Mouse (Mus musculus) urinary bladder, adult 18-20 months (tissue): ENCODE results near the gene Fgd1.

Experiments
- DNase-seq, 2 experiments: peaks; one replicate each; pipeline ENCODE4 v3.0.0; 2022; ENCODE audit warnings: low spot score in 2 of 2, mixed read lengths in 2 of 2

Fgd1 gene

DNA sequence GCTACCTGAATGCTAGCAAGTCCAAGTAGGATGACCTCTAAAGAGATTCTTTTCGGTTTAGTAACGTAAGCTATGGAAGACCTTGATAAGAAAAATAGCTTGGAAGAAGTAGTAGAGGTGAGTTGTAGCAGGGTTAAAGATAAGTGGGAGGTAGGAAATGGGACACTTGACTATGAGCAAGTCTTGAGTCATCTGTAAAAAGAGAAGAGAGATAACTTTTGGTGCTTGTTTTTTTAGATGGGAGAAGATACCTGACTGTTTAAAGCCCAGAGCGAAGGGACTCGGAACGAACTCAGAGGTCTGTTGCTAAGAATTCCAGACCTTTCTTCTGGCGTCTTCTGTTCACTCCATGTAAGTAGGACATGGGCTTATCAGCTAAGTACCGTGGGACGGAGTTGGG is at the start of gene Fgd1:
Gene Fgd1, plus strand, starts transcription at position 301 of the 400 bp plus-strand sequence.
- no peak for DNase-seq

DNA sequence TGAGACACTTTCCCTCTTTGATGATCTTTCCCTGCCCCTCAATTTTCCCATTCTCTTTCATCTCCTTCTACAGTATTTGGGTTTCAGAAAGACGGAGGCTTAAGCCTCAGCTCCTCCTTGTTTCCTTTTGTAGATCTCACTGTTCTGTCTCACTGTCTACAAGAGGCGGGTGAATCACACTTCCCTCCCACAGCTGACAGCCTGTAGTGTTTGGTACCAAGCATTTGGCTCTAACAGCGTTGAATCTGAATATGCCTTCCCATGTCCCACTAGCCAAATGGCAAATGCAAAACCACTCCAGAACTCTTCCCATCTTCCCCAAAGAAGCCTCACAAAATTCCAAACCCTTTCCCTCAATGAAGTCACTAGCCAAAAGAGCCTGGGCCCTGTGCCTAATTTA is 49.2 kb upstream of the Fgd1 start:
- DNase-seq: no peak

DNA sequence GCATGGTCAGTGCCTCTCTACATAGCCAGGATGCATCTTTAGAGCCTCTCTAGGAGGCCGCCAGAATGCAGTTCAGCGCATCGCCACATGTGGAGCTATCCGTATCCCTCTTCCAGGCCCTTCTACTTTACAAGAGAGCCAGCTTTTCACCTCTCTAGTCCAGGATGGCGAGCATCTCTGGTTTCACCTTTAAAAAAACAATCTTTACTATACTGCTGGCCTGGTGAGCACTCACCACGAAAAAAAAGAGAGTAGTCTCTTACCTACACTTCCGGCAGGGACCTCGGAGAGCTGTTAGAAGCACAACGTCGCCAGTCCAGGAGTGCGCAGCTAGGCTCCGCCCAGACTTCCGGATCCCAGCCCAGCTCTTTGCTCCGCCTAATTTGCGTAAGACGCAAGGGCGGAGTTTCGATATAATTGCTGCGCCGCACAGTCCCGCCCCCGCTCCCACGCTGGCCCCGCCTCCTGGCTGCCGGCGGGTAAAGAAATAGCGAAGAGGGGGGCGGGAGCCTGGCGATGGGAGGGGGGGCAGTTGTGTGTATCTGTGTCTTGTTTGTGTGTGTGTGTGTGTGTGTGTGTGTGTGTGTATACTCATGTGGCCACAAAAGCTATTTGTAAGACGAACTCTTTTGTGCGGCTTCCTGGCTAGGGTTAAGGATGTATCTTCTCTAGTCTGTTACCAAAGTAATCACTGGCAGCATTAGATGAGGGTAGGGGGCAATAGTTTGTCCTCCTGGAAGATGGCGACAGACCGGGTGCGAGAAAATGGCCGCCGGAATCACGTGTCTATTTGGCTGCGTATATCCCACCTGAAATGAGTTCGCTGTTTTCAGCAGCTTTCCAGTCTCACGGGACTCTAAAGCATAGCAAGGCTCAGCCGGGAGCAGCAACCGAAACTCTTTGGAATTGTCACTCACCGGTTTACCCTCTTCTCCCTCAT is 28.7 kb upstream of the Fgd1 start, which contains the start of gene Gnl3l:
Gene Gnl3l, minus strand, starts transcription at position 385 of the 940 bp plus-strand sequence.
- DNase-seq: peak; percentile 62 to 82

GRCm38 (mm10) chrX:151017897-151018296 is 28.1 kb upstream of the Fgd1 start:
- no peak for DNase-seq

- no peak for DNase-seq
Measured at GRCm38 (mm10) chrX:151018798-151019197, 27.2 kb upstream of the Fgd1 start.

DNA sequence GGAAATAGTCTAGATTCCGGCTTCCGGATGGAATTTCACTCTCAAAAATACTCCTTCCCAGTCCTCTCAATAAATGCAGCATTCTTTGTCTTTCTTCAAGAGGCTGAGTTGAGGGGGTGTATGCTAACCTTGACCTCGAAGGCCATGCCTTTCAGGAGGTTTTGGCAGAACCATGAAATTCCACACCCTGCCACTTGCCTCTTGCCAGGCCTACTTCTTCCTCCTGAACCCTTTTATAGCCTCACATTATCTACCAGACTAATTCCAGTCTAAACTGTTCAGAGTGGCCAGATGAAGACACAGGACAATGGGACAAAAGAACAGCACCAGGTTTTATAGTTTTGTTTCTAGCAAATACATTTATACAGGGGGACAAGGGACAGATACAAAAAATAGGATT is 14.6 kb upstream of the Fgd1 start:
- no peak for DNase-seq

DNA sequence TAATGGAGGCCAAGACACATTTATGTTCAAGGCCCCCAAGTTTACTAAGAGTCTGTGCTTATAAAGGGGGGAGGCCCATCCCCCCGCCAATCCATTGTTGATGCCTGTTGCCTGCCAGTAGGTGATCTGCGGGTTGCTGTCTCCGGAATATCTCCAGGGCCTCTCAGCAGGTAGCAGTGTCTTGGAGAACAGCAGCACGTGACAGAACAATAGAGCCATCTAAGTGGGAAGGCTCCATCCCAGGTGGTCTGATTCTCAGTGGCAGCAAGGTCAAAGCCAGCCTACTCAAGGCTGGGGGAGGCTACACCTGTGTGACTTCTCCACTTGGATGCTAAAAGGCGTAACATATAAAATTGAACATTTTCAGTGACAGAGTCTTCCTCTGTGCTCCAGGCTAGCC is 4.7 kb upstream of the Fgd1 start:
- DNase-seq: no peak

DNA sequence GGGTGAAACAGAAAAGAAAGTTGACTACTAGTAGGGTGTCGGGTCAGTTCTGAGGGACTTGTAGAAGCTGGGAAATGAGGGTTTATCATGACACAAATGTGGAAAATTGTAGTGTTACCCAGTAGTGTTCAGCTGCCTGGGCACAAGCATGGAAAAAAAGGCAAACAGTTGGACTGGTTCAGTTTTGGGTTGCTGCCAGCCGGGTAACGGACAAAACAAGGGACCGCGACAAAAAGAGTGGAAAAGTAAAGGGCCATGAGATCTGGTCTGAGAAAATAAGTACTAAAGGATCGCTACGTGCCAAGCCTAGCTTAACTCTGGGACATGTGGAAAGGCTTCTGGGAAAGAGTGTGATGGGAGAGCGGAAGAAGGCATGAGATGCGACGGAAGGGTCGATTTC is 371 bp downstream of the Fgd1 start:
- no peak for DNase-seq

DNA sequence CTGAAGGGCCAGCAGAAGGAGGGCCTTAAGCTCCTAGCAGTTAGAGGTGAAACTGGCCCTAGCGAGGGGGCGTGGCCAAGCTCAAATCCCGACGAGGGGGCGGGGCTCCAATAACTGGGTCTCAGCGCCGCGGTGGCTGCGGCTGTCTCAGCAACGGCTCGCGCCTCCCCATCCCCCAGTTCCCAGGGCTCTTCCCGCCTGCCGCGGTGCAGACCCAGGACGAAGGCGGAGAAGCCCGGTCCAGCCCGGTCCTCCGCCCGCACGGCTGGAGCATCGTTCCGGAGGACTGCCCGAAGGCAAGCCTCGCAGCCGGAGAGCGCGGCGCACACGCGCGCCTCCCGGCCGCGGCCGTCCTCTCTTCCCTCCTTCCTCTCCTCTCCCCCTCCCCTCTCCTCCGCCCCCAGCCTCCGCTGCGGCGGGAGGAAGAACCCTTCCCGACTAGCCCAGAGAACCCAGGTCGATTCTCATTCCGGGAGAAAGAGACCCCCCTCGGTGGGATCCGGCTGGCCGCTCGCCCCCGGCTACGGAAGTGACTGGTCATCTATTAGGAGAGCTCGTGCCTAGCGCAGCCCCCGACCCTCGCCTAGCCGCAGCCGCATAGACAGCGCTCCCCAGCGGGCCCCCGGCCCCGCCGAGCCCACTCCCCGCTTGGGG is 954 bp downstream of the Fgd1 start:
- peak; percentile 66 to 77 for DNase-seq

DNA sequence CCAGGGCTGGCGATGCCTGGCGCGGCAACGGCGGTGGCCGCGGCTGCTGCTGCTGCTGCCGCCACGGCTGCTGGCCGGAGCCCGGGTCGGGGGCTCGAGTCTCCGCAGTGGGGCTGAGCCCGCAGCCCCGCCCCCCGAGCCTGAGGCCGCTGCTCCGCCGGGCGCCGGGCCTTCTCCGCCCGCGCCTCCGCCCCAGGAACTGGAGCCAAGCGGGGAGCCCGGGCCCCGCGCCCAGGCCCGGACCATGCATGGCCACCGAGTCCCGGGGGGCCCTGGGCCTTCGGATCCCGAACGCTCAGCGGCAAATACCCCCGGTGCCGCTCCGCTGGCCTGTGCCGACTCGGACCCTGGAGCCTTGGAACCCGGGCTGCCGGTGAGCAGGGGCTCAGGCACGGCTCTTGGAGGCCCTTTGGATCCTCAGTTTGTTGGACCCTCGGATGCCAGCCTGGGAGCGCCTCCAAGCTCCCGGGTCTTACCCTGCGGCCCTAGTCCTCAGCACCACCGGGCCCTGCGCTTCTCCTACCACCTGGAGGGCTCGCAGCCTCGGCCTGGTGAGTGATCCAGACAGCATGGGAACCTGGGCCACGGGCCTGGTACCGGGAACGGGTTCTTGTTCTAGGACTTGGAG is 1.6 kb downstream of the Fgd1 start:
- DNase-seq: peak in 1 of 2 experiments; percentile 24

GRCm38 (mm10) chrX:151049661-151050215 is 3.8 kb downstream of the Fgd1 start:
- DNase-seq: no peak

DNA sequence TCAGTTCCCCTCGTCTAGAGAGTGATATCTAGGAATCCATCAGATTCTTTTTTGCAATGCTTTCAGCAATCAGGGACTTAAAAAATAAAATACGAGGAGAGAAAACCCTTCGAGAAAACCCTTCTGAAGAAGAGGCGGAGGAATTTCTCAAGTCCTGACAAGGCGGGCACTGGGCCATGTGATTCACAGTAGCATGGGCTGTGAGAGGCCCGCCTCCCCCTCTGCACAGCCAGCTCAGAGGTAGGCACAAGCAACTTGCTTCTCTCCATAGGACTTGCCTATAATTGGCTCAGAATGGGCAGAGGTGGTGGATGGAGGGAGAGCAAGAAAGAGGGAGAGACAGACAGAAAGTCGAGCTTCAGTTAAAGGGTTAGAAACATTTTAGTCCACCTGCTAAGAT is 4.4 kb downstream of the Fgd1 start:
- DNase-seq: no peak

GRCm38 (mm10) chrX:151054489-151054888 is 8.5 kb downstream of the Fgd1 start:
- no peak for DNase-seq

- no peak for DNase-seq
Measured at GRCm38 (mm10) chrX:151055559-151055958, 9.6 kb downstream of the Fgd1 start.

- no peak for DNase-seq
Measured at GRCm38 (mm10) chrX:151059346-151059745, 13.4 kb downstream of the Fgd1 start.

GRCm38 (mm10) chrX:151061615-151062299 is 15.8 kb downstream of the Fgd1 start:
- DNase-seq: no peak

- no peak for DNase-seq
Measured at GRCm38 (mm10) chrX:151066071-151066666, 20.2 kb downstream of the Fgd1 start.

- no peak for DNase-seq
Measured at GRCm38 (mm10) chrX:151067876-151068275, 21.9 kb downstream of the Fgd1 start.

DNA sequence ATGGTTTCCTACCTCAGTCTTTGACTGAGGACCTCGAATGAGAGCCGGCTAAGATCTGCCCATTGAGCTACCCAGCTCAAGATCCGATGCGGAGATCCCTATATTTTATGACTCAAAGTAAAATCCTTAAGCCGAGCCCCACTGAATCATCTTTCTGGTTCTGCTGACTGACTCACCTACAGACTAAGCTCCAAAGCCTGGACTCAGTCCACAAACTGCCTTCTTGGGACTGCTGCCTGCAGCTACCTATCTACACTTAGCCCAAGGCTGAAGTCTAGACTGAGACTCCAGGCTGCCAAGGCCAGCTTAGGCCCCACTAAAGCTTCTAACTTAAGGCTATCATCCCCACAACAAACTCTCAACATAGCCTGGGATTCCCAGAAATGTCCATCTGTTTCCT is 30.1 kb downstream of the Fgd1 start:
- DNase-seq: no peak

DNA sequence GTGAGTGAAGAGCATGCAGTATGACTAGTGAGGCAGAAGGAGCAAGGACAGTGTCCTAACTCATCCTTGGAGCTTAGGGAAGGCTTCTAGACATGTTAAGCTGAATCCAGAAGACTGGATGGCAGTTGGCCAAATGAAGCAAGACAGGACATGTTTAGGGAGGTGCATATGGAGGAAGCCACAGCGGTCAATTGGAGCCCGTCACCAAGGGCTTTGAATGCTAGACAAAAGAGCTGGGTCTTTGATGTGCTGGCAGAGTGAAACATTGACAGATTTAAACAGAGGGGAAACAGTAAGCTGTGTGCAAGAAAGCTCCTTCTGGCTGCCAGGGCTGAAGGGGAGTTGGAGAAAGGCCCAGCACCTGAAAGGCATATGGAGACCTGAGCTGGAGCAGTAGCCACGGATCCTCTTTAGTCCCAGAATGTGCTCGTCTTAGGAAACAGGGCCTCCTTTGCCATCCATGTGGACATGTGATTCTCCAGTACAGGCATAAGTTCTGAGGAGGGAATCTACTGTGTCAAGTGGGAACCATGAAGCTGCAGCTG is 31.1 kb downstream of the Fgd1 start:
- DNase-seq: no peak

DNA sequence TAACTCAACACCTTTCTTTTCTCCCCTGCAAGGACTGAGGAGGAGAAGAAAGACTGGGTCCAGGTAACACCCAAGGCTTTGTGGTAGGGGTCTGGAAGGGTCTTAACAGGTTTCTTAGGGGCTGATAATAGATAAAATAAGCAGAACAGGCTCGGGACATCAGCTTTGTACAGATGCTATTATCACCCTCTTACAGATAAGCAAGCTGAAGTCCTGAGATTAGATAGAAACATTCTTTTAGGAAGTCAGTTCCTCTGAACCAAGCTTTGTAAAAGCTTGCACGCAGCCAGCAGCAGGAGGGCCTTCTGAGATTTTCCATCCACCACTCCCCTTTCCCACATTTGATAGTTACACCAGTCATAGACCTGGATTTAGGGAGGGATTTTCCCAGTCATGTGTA is 39.6 kb downstream of the Fgd1 start:
- DNase-seq: no peak
